ENCODE assay signal across 7 mouse cellular contexts in genomic region chrX:36111622-36112421, GRCm38 (mm10). TPM values are rescaled to one million over a fixed set of nuclear protein-coding genes. Genes with fewer than 3 reads are reported as not detected.
DNase-seq lines count a peak whose midpoint lies in the region; ATAC-seq lines count a peak whose summit lies in the region.

TSS of gene Il13ra1 (plus strand) at chrX:36112110.

- H3K9me3 ChIP-seq in hindbrain, embryonic 16.5 days (ENCODE audit: control insufficient read depth, low read length): no peaks in the 10 kb centered on the region
- no peaks in the 10 kb centered on the region for H3K9me3 ChIP-seq in limb, embryonic 15.5 days
- H3K9me3 ChIP-seq in midbrain, embryonic 14.5 days (ENCODE audit: control insufficient read depth, low read length): no peaks in the 10 kb centered on the region
- H3K9me3 ChIP-seq in stomach, embryonic 16.5 days (replicated peaks; ENCODE audit: control insufficient read depth, low read length): no peaks in the 10 kb centered on the region

- no peaks in the 10 kb centered on the region for H3K36me3 ChIP-seq in hindbrain, embryonic 16.5 days (ENCODE audit: control insufficient read depth, insufficient read depth, low read length)
- H3K36me3 ChIP-seq in limb, embryonic 15.5 days: no peaks in the 10 kb centered on the region
- H3K36me3 ChIP-seq in midbrain, embryonic 14.5 days (ENCODE audit: control insufficient read depth, insufficient read depth, low read length): no peaks in the 10 kb centered on the region
- no peaks in the 10 kb centered on the region for H3K36me3 ChIP-seq in stomach, embryonic 16.5 days (ENCODE audit: control insufficient read depth, insufficient read depth, low read length)

- no peak within 1 kb of the TSS for H3K27ac ChIP-seq in hindbrain, embryonic 16.5 days (ENCODE audit: low read depth, low read length)
- H3K27ac ChIP-seq in limb, embryonic 15.5 days: no peak within 1 kb of the TSS
- no peak within 1 kb of the TSS for H3K27ac ChIP-seq in midbrain, embryonic 14.5 days (replicated peaks; ENCODE audit: low read depth, low read length)
- H3K27ac ChIP-seq in stomach, embryonic 16.5 days (ENCODE audit: low read length): no peak within 1 kb of the TSS; the same call in 1 of the 2 replicates

- peak within 1 kb of the TSS; percentile 78 for H3K4me2 ChIP-seq in hindbrain, embryonic 16.5 days (ENCODE audit: low read length)
- peak within 1 kb of the TSS; percentile 71 for H3K4me2 ChIP-seq in limb, embryonic 15.5 days
- H3K4me2 ChIP-seq in midbrain, embryonic 14.5 days (ENCODE audit: low read length): peak within 1 kb of the TSS; percentile 67
- H3K4me2 ChIP-seq in stomach, embryonic 16.5 days (ENCODE audit: low read depth, low read length): peak within 1 kb of the TSS; percentile 60

- DNase-seq in adrenal gland, adult 18-20 months (ENCODE audit: low spot score in 2 of 2): peak; percentile 21 to 33
- peak; percentile 37 to 49 for DNase-seq in cerebellum, postnatal 14 days
- peak; percentile 32 for DNase-seq in gastrocnemius, postnatal 14 days
- DNase-seq in midbrain, embryonic 14.5 days: peak; percentile 60

- peak within 1 kb of the TSS; percentile 56 for H3K4me3 ChIP-seq in hindbrain, embryonic 16.5 days (ENCODE audit: low read length)
- peak within 1 kb of the TSS; percentile 52 for H3K4me3 ChIP-seq in limb, embryonic 15.5 days
- H3K4me3 ChIP-seq in midbrain, embryonic 14.5 days (replicated peaks; ENCODE audit: low read depth, low read length): peak within 1 kb of the TSS; percentile 46
- H3K4me3 ChIP-seq in stomach, embryonic 16.5 days (replicated peaks; ENCODE audit: low read length): peak within 1 kb of the TSS; percentile 60

- peak; percentile 89 for ATAC-seq in hindbrain, embryonic 16.5 days
- ATAC-seq in limb, embryonic 15.5 days (ENCODE audit: insufficient number of reproducible peaks, low FRiP score, low TSS enrichment, low read depth): no peak
- peak; percentile 67 for ATAC-seq in midbrain, embryonic 14.5 days (ENCODE audit: low FRiP score, low TSS enrichment)
- peak; percentile 87 for ATAC-seq in stomach, embryonic 16.5 days (ENCODE audit: insufficient read depth, low FRiP score)

- H3K4me1 ChIP-seq in hindbrain, embryonic 16.5 days (ENCODE audit: control insufficient read depth, insufficient read depth, low read depth, low read length): no peaks in the 10 kb centered on the region
- peaks cover 3% of the 10 kb centered on the region; the same call in 1 of the 2 replicates for H3K4me1 ChIP-seq in limb, embryonic 15.5 days
- H3K4me1 ChIP-seq in midbrain, embryonic 14.5 days (ENCODE audit: control insufficient read depth, insufficient read depth, low read length): no peaks in the 10 kb centered on the region
- H3K4me1 ChIP-seq in stomach, embryonic 16.5 days (ENCODE audit: control insufficient read depth, insufficient read depth, low read length): no peaks in the 10 kb centered on the region

- no peaks in the 10 kb centered on the region for H3K27me3 ChIP-seq in hindbrain, embryonic 16.5 days (replicated peaks; ENCODE audit: control insufficient read depth, insufficient read depth, low read length)
- no peaks in the 10 kb centered on the region for H3K27me3 ChIP-seq in limb, embryonic 15.5 days
- no peaks in the 10 kb centered on the region for H3K27me3 ChIP-seq in midbrain, embryonic 14.5 days (ENCODE audit: control insufficient read depth, insufficient read depth, low read length)
- no peaks in the 10 kb centered on the region for H3K27me3 ChIP-seq in stomach, embryonic 16.5 days (ENCODE audit: control insufficient read depth, insufficient read depth, low read length)

- 16% methylated on average over 29 of the region's 51 CpGs for WGBS in hindbrain, embryonic 16.5 days
- 14% methylated on average over 47 of the region's 51 CpGs for WGBS in limb, embryonic 15.5 days
- 26% methylated on average over 51 of the region's 51 CpGs for WGBS in midbrain, embryonic 14.5 days
- WGBS in stomach, embryonic 16.5 days: 12% methylated on average over 43 of the region's 51 CpGs

- intact Hi-C loops in gastrocnemius, postnatal 14 days (cut with DNase I; ENCODE audit: low total_unique reads): no loop called here

- H3K9ac ChIP-seq in hindbrain, embryonic 16.5 days (ENCODE audit: low read depth, low read length): peak within 1 kb of the TSS; percentile 71
- peak within 1 kb of the TSS; percentile 23; the same call in 1 of the 2 replicates for H3K9ac ChIP-seq in limb, embryonic 15.5 days
- H3K9ac ChIP-seq in midbrain, embryonic 14.5 days (replicated peaks; ENCODE audit: low read length): peak within 1 kb of the TSS; percentile 51
- peak within 1 kb of the TSS; percentile 74 for H3K9ac ChIP-seq in stomach, embryonic 16.5 days (ENCODE audit: low read length)

RNA-seq across cellular contexts. Expression of gene Il13ra1, which starts in this region (rescaled TPM):
- total RNA-seq in adrenal gland, adult 18-20 months (2021): 10 to 100 TPM in 1 of 2 experiments, 1 to 10 TPM in 1; 5.3 to 11.7 TPM
- 1 to 10 TPM; 3.6 to 6.7 TPM for total RNA-seq in gastrocnemius, postnatal 14 days (2021)
- 7.9 and 8.9 TPM in 2 replicates for polyA plus RNA-seq in hindbrain, embryonic 16.5 days (2015; fragmentation: Nextera tagmentation; extraction: Ambion mirVana)
- 17.6 and 19.0 TPM in 2 replicates for polyA plus RNA-seq in limb, embryonic 15.5 days (2015; fragmentation: Nextera tagmentation; extraction: Ambion mirVana)
- 3.3 and 8.5 TPM in 2 replicates for polyA plus RNA-seq in midbrain, embryonic 14.5 days (2014; fragmentation: Nextera tagmentation; extraction: Ambion mirVana)
- 36.6 and 36.9 TPM in 2 replicates for polyA plus RNA-seq in stomach, embryonic 16.5 days (2015; fragmentation: Nextera tagmentation; extraction: Ambion mirVana)

Comparison
In these comparisons a context has a peak if more than half of its experiments do, and no peak if none do; other contexts are left out.
1. H3K9ac ChIP-seq: peak in every context shown above with its lines; median percentile 74 in stomach, embryonic 16.5 days; 71 in hindbrain, embryonic 16.5 days; 51 in midbrain, embryonic 14.5 days; 23 in limb, embryonic 15.5 days.